Mouse (Mus musculus) lung, postnatal 0 days (tissue): Measurements from ENCODE around the gene Nudcd2. TPM values are rescaled to one million over a fixed set of nuclear protein-coding genes. Genes with fewer than 3 reads are reported as not detected.

Experiments
- ATAC-seq: fragments of 200-750 bp; cut with Nextera tagmentation; 2 replicates; pipeline ENCODE4 v1.8.0; 2017; ENCODE audit warnings: moderate library complexity
- DNase-seq: peaks from one replicate; pipeline ENCODE4 v3.0.0-alpha.2; 2016; ENCODE audit warnings: low spot score
- H3K27ac ChIP-seq: fragments of 300-500 bp; sonication (generic); 2 replicates; pipeline ENCODE4 v1.5.1; 2014; ENCODE audit warnings: antibody characterized with exemption, mild to moderate bottlenecking, low read length, mixed read lengths
- H3K27me3 ChIP-seq: fragments of 300-500 bp; sonication (generic); replicated peaks from 2 replicates; pipeline ENCODE4 v1.6.1; 2014; ENCODE audit warnings: low read length, mixed read lengths; ENCODE audit not compliant: insufficient read depth
- H3K36me3 ChIP-seq: fragments of 300-500 bp; sonication (generic); 2 replicates; pipeline ENCODE4 v1.6.1; 2014; ENCODE audit warnings: low read length, mixed read lengths; ENCODE audit not compliant: insufficient read depth
- H3K4me1 ChIP-seq: fragments of 300-500 bp; sonication (generic); 2 replicates; pipeline ENCODE4 v1.6.1; 2014; ENCODE audit warnings: antibody characterized with exemption, low read depth, low read length, mixed read lengths; ENCODE audit not compliant: insufficient read depth
- H3K4me2 ChIP-seq: fragments of 300-500 bp; sonication (generic); replicated peaks from 2 replicates; pipeline ENCODE4 v1.6.1; 2014; ENCODE audit warnings: low read depth, mild to moderate bottlenecking, low read length, moderate library complexity, mixed read lengths
- H3K4me3 ChIP-seq: fragments of 300-500 bp; sonication (generic); 2 replicates; pipeline ENCODE4 v1.5.1; 2014; ENCODE audit warnings: low read depth, low read length
- H3K9ac ChIP-seq: fragments of 300-500 bp; sonication (generic); replicated peaks from 2 replicates; pipeline ENCODE4 v1.6.1; 2014; ENCODE audit warnings: low read depth, mild to moderate bottlenecking
- H3K9me3 ChIP-seq: fragments of 300-500 bp; sonication (generic); 2 replicates; pipeline ENCODE4 v1.6.1; 2016; ENCODE audit warnings: low read length, mixed read lengths
- CTCF ChIP-seq: IDR thresholded peaks from 2 replicates; pipeline ENCODE4 v1.5.1; 2016; ENCODE audit warnings: antibody characterized with exemption, mild to moderate bottlenecking
- EP300 ChIP-seq: IDR thresholded peaks from 2 replicates; pipeline ENCODE4 v1.6.1; 2016; ENCODE audit warnings: antibody characterized with exemption, mild to moderate bottlenecking, control low read depth
- WGBS: fragments of 180-500 bp; shearing (Covaris S2); extraction: QIAGEN DNeasy Blood & Tissue Kit; methylation state at CpG from one replicate; pipeline ENCODE4 v1.1.7; 2014; 5-methylcytosine and 5-hydroxymethylcytosine counted together
- polyA plus RNA-seq: library from polyadenylated mRNA; unstranded; fragments of >200 nt; fragmentation: Nextera tagmentation; extraction: Ambion mirVana; gene quantifications from 2 replicates; pipeline ENCODE4 v1.2.1, GENCODE M21; 2015

The Nudcd2 gene
- polyA plus RNA-seq, 1 experiment from 2014 or later, result 55.2 TPM

DNA sequence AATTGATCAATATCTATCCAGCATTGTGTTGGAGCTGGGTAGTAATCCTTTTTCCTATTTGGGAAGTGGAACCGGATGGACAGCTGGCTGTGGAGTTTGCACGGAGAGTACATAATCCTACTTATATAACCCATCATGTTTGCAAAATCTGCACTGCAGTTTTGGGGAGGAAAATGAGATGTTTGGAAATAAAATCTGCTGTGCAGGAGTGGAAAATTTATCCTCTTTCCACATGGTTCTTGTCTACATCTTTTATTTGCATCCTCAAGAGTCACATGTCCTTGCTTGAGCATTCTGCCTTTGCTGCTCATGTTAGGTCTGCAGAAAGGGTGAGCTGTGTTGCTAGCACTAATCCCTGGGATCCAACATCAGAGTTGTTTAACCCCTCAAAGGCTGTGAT lies 53.4 kb downstream of the Nudcd2 start:
- H3K9ac ChIP-seq, result no peak overlapping the region
- no peaks in the 10 kb centered on the region for H3K9me3 ChIP-seq
- no peak overlapping the region for H3K27ac ChIP-seq
- no peaks in the 10 kb centered on the region for H3K4me1 ChIP-seq
- H3K4me2 ChIP-seq, result no peak overlapping the region
- TF ChIP-seq CTCF (no peak), EP300 (no peak)
- no peak for ATAC-seq
- H3K27me3 ChIP-seq, result no peaks in the 10 kb centered on the region
- DNase-seq, result no peak
- no peaks in the 10 kb centered on the region for H3K36me3 ChIP-seq
- WGBS, result 77% methylated on average over 2 of the region's 2 CpGs
- no peak overlapping the region for H3K4me3 ChIP-seq

Other genes starting within 250 kb of the Nudcd2 start
- 110 and 111 TPM in 2 replicates for gene Mat2b, start 38.5 kb upstream of the Nudcd2 start, polyA plus RNA-seq
- 1.5 and 2.9 TPM in 2 replicates for gene Hmmr, start 245 bp upstream of the Nudcd2 start, polyA plus RNA-seq
- 26.2 and 32.2 TPM in 2 replicates for gene Ccng1, start 21.6 kb downstream of the Nudcd2 start, polyA plus RNA-seq